ENCODE assay signal across 8 mouse cellular contexts in the genomic region with DNA sequence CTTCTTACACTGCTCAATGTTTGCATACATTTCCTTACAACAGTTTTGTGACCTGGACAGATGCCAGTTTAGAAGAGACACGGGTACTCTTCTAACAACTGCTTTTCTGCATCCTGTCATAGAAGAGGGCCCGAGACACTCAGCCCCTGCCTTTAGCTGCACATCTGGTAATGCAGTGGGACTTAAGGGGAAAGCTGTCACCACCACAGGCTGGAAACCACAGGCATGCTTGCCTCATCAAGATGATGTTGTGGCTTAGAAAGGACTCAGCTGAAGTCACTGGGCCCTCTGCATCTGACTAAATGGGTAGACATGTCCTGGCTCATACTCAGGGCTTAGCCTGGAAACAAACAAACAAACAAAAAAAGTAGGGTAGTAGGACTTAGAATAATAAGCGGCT. TPM values are rescaled to one million over a fixed set of nuclear protein-coding genes. Genes with fewer than 3 reads are reported as not detected.
DNase-seq lines count a peak whose midpoint lies in the region; ATAC-seq and TF ChIP-seq lines count a peak whose summit lies in the region.

No protein-coding gene starts in this region.

- dilution Hi-C loops in CH12.LX (cut with MboI; ENCODE audit: extremely low pct_ligation_motif_present, extremely low pct_unique_long_range_greater_than_20kb, low sequenced_read_pairs) = loop anchor here (25.0 kb wide), 1 partner anchor 142 kb away; no protein-coding TSS in a partner anchor

- TF ChIP-seq POLR2A in CH12.LX (IDR thresholded peaks at IDR 0.05; ENCODE audit: low read depth, low read length) = no peak

- no peak overlapping the region for H3K4me2 ChIP-seq in CH12.LX (ENCODE audit: insufficient read depth, low read depth, poor library complexity, severe bottlenecking)
- H3K4me2 ChIP-seq in heart, postnatal 0 days (ENCODE audit: low read depth, low read length) = no peak overlapping the region
- no peak overlapping the region for H3K4me2 ChIP-seq in midbrain, embryonic 14.5 days (ENCODE audit: low read length)

- ATAC-seq in heart, postnatal 0 days (ENCODE audit: insufficient read depth, low read depth) = no peak
- ATAC-seq in midbrain, embryonic 14.5 days (ENCODE audit: low FRiP score, low TSS enrichment) = no peak

- no peaks in the 10 kb centered on the region for H3K9me3 ChIP-seq in CH12.LX (replicated peaks; ENCODE audit: low read length)
- H3K9me3 ChIP-seq in heart, postnatal 0 days (replicated peaks; ENCODE audit: control insufficient read depth, low read length) = no peaks in the 10 kb centered on the region
- H3K9me3 ChIP-seq in midbrain, embryonic 14.5 days (ENCODE audit: control insufficient read depth, low read length) = no peaks in the 10 kb centered on the region

- H3K9ac ChIP-seq in CH12.LX (ENCODE audit: insufficient read depth, low read depth) = 0 out of 2 replicates have a peak overlapping the region, but pooled peaks have one; percentile 11
- no peak overlapping the region for H3K9ac ChIP-seq in heart, postnatal 0 days (replicated peaks; ENCODE audit: low read depth, low read length)
- H3K9ac ChIP-seq in midbrain, embryonic 14.5 days (replicated peaks; ENCODE audit: low read length) = no peak overlapping the region

- no peak for TF ChIP-seq CTCF in CH12.LX (conservative IDR thresholded peaks at IDR 0.05 in 1 of 2, IDR thresholded peaks at IDR 0.05 in 1 of 2; ENCODE audit: low read depth in 2 of 2, low read length in 2 of 2)
- no peak for TF ChIP-seq CTCF in heart, postnatal 0 days (IDR thresholded peaks at IDR 0.05; ENCODE audit: low read depth)

- peak; percentile 53; the same call in 1 of the 2 replicates for TF ChIP-seq EP300 in CH12.LX (IDR thresholded peaks at IDR 0.05; ENCODE audit: low read length)
- no peak for TF ChIP-seq EP300 in heart, postnatal 0 days (IDR thresholded peaks at IDR 0.05; ENCODE audit: low read depth)

- no peak overlapping the region for H3K4me3 ChIP-seq in CH12.LX (replicated peaks in 1 of 3; ENCODE audit: low read depth in 2 of 3, low read length in 2 of 3, poor library complexity in 1 of 3)
- H3K4me3 ChIP-seq in heart, postnatal 0 days (ENCODE audit: low read depth, low read length) = no peak overlapping the region
- H3K4me3 ChIP-seq in midbrain, embryonic 14.5 days (replicated peaks; ENCODE audit: low read depth, low read length) = no peak overlapping the region

- DNase-seq in gastrocnemius, adult 18-20 months (ENCODE audit: low spot score) = peak; percentile 23
- DNase-seq in gastrocnemius, adult 8-10 months (ENCODE audit: low spot score in 2 of 2) = no peak
- peak; percentile 74 for DNase-seq in CH12.LX (ENCODE audit: extremely low read depth)
- DNase-seq in heart, postnatal 0 days (ENCODE audit: low spot score) = no peak
- peak; percentile 31 for DNase-seq in midbrain, embryonic 14.5 days
- no peak for DNase-seq in cerebellum, adult 11-12 months
- DNase-seq in ovary, adult 18-20 months (ENCODE audit: low spot score) = no peak
- DNase-seq in kidney, adult 18-20 months = no peak

- peaks cover 6 to 29% of the 10 kb centered on the region in 2 experiments for H3K4me1 ChIP-seq in CH12.LX (ENCODE audit: control insufficient read depth in 1 of 2, insufficient read depth in 2 of 2)
- peaks cover 35% of the 10 kb centered on the region for H3K4me1 ChIP-seq in heart, postnatal 0 days (ENCODE audit: control insufficient read depth, insufficient read depth)
- peaks cover 20% of the 10 kb centered on the region for H3K4me1 ChIP-seq in midbrain, embryonic 14.5 days (ENCODE audit: control insufficient read depth, insufficient read depth, low read length)

- in situ Hi-C loops in CH12.LX (cut with MboI; ENCODE audit: low pct_ligation_motif_present, low pct_unique_long_range_greater_than_20kb, low sequenced_read_pairs) = loop anchor here (25.0 kb wide), 3 partner anchors 392 to 717 kb away; no protein-coding TSS in a partner anchor

- no peak; the same call in 1 of the 2 replicates for TF ChIP-seq RAD21 in CH12.LX (IDR thresholded peaks at IDR 0.05; ENCODE audit: low read depth, low read length)

- H3K27ac ChIP-seq in CH12.LX (ENCODE audit: insufficient read depth, low read depth) = peak overlapping the region; percentile 14; the same call in 1 of the 2 replicates
- H3K27ac ChIP-seq in heart, postnatal 0 days (ENCODE audit: low read depth) = peak overlapping the region; percentile 94
- H3K27ac ChIP-seq in midbrain, embryonic 14.5 days (replicated peaks; ENCODE audit: low read depth, low read length) = peak overlapping the region; percentile 46

- no peaks in the 10 kb centered on the region for H3K36me3 ChIP-seq in CH12.LX (replicated peaks in 1 of 2; ENCODE audit: control insufficient read depth in 1 of 2, insufficient read depth in 1 of 2, low read length in 1 of 2)
- no peaks in the 10 kb centered on the region for H3K36me3 ChIP-seq in heart, postnatal 0 days (replicated peaks; ENCODE audit: control insufficient read depth, insufficient read depth, low read length)
- no peaks in the 10 kb centered on the region for H3K36me3 ChIP-seq in midbrain, embryonic 14.5 days (ENCODE audit: control insufficient read depth, insufficient read depth, low read length)

- WGBS in heart, postnatal 0 days = 36% methylated on average over 3 of the region's 3 CpGs
- 78% methylated on average over 3 of the region's 3 CpGs for WGBS in midbrain, embryonic 14.5 days

- no peaks in the 10 kb centered on the region for H3K79me2 ChIP-seq in CH12.LX (replicated peaks; ENCODE audit: control insufficient read depth, extremely low read depth, insufficient read depth, poor library complexity, severe bottlenecking)

- no peaks in the 10 kb centered on the region for H3K27me3 ChIP-seq in CH12.LX (replicated peaks)
- no peaks in the 10 kb centered on the region for H3K27me3 ChIP-seq in heart, postnatal 0 days (ENCODE audit: control insufficient read depth, insufficient read depth, low read length)
- no peaks in the 10 kb centered on the region for H3K27me3 ChIP-seq in midbrain, embryonic 14.5 days (ENCODE audit: control insufficient read depth, insufficient read depth, low read length)

TF ChIP-seq in CH12.LX, 34 proteins besides CTCF, POLR2A, EP300 and RAD21:
- TF ChIP-seq ETS1 (conservative IDR thresholded peaks at IDR 0.05; ENCODE audit: low read depth, low read length) (peak; percentile 86), USF2 (conservative IDR thresholded peaks at IDR 0.05; ENCODE audit: low read depth, low read length) (no peak), PAX5 (IDR thresholded peaks at IDR 0.05; ENCODE audit: low read length) (no peak), TCF12 (IDR thresholded peaks at IDR 0.05; ENCODE audit: low read depth, low read length) (0 out of 2 replicates have a peak, but pooled peaks have one; percentile 42), MAZ (IDR thresholded peaks at IDR 0.05; ENCODE audit: low read depth, low read length) (no peak), GABPA (IDR thresholded peaks at IDR 0.05; ENCODE audit: insufficient replicate concordance, low read depth, low read length) (no peak), MEF2A (IDR thresholded peaks at IDR 0.05; ENCODE audit: borderline replicate concordance, low read depth, low read length) (0 out of 2 replicates have a peak, but pooled peaks have one; percentile 15), BHLHE40 (IDR thresholded peaks at IDR 0.05; ENCODE audit: low read depth, low read length) (peak; percentile 76), CHD1 (IDR thresholded peaks at IDR 0.05; ENCODE audit: low read depth, low read length) (no peak), SMC3 (IDR thresholded peaks at IDR 0.05; ENCODE audit: low read depth, low read length) (0 out of 2 replicates have a peak, but pooled peaks have one; percentile 1), MAX (IDR thresholded peaks at IDR 0.05; ENCODE audit: low read length) (0 out of 2 replicates have a peak, but pooled peaks have one; percentile 11), POLR2AphosphoS2 (IDR thresholded peaks at IDR 0.05; ENCODE audit: low read depth, low read length) (no peak)

RNA-seq across cellular contexts. Expression of a gene that starts 12.0 kb away (rescaled TPM):
- under 1 TPM; 0.14 to 0.18 TPM for total RNA-seq in gastrocnemius, adult 18-20 months (2021)
- under 1 TPM; 0.19 to 0.88 (median 0.29) TPM for total RNA-seq in gastrocnemius, adult 8-10 months (2022)
- 82.8 and 98.5 TPM in 2 replicates for total RNA-seq in CH12.LX (2012; rRNA removed)
- 189 TPM in 2 replicates for total RNA-seq in CH12.LX (2014; rRNA removed)
- 98.5 and 101 TPM in 2 replicates for polyA plus RNA-seq in CH12.LX (2012; ENCODE audit: insufficient read length, low read depth)
- 10.8 and 11.4 TPM in 2 replicates for total RNA-seq in heart, postnatal 0 days (2014; rRNA removed; ENCODE audit: low replicate concordance)
- polyA plus RNA-seq in heart, postnatal 0 days (2015; fragmentation: Nextera tagmentation; extraction: Ambion mirVana) = 11.6 and 12.0 TPM in 2 replicates
- 7.1 and 16.3 TPM in 2 replicates for polyA plus RNA-seq in midbrain, embryonic 14.5 days (2014; fragmentation: Nextera tagmentation; extraction: Ambion mirVana)

Comparison
In these comparisons a context has a peak if more than half of its experiments do, and no peak if none do; other contexts are left out.
1. DNase-seq: peak in gastrocnemius, adult 18-20 months (single experiment), CH12.LX (single experiment) and midbrain, embryonic 14.5 days (single experiment); none in gastrocnemius, adult 8-10 months (0 of 2), heart, postnatal 0 days (single experiment), cerebellum, adult 11-12 months (single experiment), ovary, adult 18-20 months (single experiment) and kidney, adult 18-20 months (single experiment).
2. H3K27ac ChIP-seq: peak in every context shown above with its lines; median percentile 94 in heart, postnatal 0 days; 46 in midbrain, embryonic 14.5 days; 14 in CH12.LX.